Mouse (Mus musculus) MEL (cell line): ENCODE measurements around the gene Mlycd. TPM values are rescaled to one million over a fixed set of nuclear protein-coding genes. Genes with fewer than 3 reads are reported as not detected.

ENCODE experiments used
- DNase-seq: peaks from one replicate; pipeline ENCODE4 v3.0.0; 2011; ENCODE audit warnings: low read depth, low spot score
- H3K27ac ChIP-seq: 2 replicates; pipeline ENCODE4 v1.5.1; 2012; ENCODE audit warnings: low read depth, mild to moderate bottlenecking, control low read depth, low read length, moderate library complexity; ENCODE audit not compliant: control insufficient read depth
- H3K27me3 ChIP-seq, 2 experiments: fragments of 150-350 bp in 1 of 2; sonication (generic) in 1 of 2; 2 replicates each; pipeline ENCODE4 v1.6.1; 2012; ENCODE audit warnings: low read length in 2 of 2, mild to moderate bottlenecking in 2 of 2, improper control_type of control experiment in 1 of 2, moderate library complexity in 1 of 2; ENCODE audit not compliant: insufficient read depth in 2 of 2, control insufficient read depth in 1 of 2
- H3K36me3 ChIP-seq, 2 experiments: 2 replicates each; pipeline ENCODE4 v1.6.1; 2012 to 2014; ENCODE audit warnings: low read length in 2 of 2, improper control_type of control experiment in 1 of 2, inconsistent platforms in 1 of 2, mild to moderate bottlenecking in 1 of 2; ENCODE audit not compliant: insufficient read depth in 2 of 2, control insufficient read depth in 1 of 2
- H3K4me1 ChIP-seq, 2 experiments: fragments of 150-350 bp in 1 of 2; sonication (generic) in 1 of 2; 2 replicates each; pipeline ENCODE4 v1.6.1; 2012; ENCODE audit warnings: low read length in 2 of 2, improper control_type of control experiment in 1 of 2, mild to moderate bottlenecking in 1 of 2; ENCODE audit not compliant: insufficient read depth in 2 of 2, control insufficient read depth in 1 of 2
- H3K4me3 ChIP-seq, 2 experiments: fragments of 150-350 bp in 1 of 2; sonication (generic) in 1 of 2; 2 replicates each; pipeline ENCODE4 v1.5.1; 2012; ENCODE audit warnings: low read depth in 2 of 2, low read length in 2 of 2, mild to moderate bottlenecking in 2 of 2, moderate library complexity in 2 of 2, control low read depth in 1 of 2, improper control_type of control experiment in 1 of 2; ENCODE audit not compliant: control insufficient read depth in 1 of 2, insufficient read depth in 1 of 2
- H3K79me2 ChIP-seq: 2 replicates; pipeline ENCODE4 v1.6.1; 2012; ENCODE audit warnings: mild to moderate bottlenecking, low read length, moderate library complexity; ENCODE audit not compliant: control insufficient read depth, poor library complexity, insufficient read depth
- H3K9ac ChIP-seq: 2 replicates; pipeline ENCODE4 v1.6.1; 2012; ENCODE audit warnings: low read depth, mild to moderate bottlenecking, control low read depth, low read length, moderate library complexity; ENCODE audit not compliant: control insufficient read depth, poor library complexity, severe bottlenecking
- H3K9me3 ChIP-seq: fragments of 150-350 bp; sonication (generic); replicated peaks from 2 replicates; pipeline ENCODE4 v1.6.1; 2012; ENCODE audit warnings: mild to moderate bottlenecking, low read length, improper control_type of control experiment, moderate library complexity; ENCODE audit not compliant: insufficient read depth
- CHD1 ChIP-seq: IDR thresholded peaks from 2 replicates; pipeline ENCODE4 v1.6.1; 2012; ENCODE audit warnings: low read depth, mild to moderate bottlenecking, inconsistent platforms, low read length, improper control_type of control experiment
- CHD2 ChIP-seq: IDR thresholded peaks from 2 replicates; pipeline ENCODE4 v1.6.1; 2011; ENCODE audit warnings: low read length, improper control_type of control experiment
- E2F4 ChIP-seq: IDR thresholded peaks from 2 replicates; pipeline ENCODE4 v1.6.1; 2011; ENCODE audit warnings: low read depth, low read length, improper control_type of control experiment, borderline replicate concordance
- ELF1 ChIP-seq: IDR thresholded peaks from 2 replicates; pipeline ENCODE4 v1.6.1; 2014; ENCODE audit warnings: low read depth, mild to moderate bottlenecking, inconsistent platforms, low read length, improper control_type of control experiment, moderate library complexity
- ETS1 ChIP-seq: IDR thresholded peaks from 2 replicates; pipeline ENCODE4 v1.6.1; 2012; ENCODE audit warnings: low read depth, mild to moderate bottlenecking, inconsistent platforms, low read length, improper control_type of control experiment, moderate library complexity
- GABPA ChIP-seq: IDR thresholded peaks from 2 replicates; pipeline ENCODE4 v1.6.1; 2012; ENCODE audit warnings: low read depth, mild to moderate bottlenecking, inconsistent platforms, low read length, improper control_type of control experiment, moderate library complexity
- GATA1 ChIP-seq: IDR thresholded peaks from 2 replicates; pipeline ENCODE4 v1.6.1; 2011; ENCODE audit warnings: low read depth, low read length, improper control_type of control experiment
- HCFC1 ChIP-seq: IDR thresholded peaks from 2 replicates; pipeline ENCODE4 v1.6.1; 2012; ENCODE audit warnings: low read depth, mild to moderate bottlenecking, inconsistent platforms, low read length, improper control_type of control experiment, moderate library complexity
- KAT2A ChIP-seq: conservative IDR thresholded peaks from 2 replicates; pipeline ENCODE4 v1.6.1; 2012; ENCODE audit warnings: low read depth, low read length, improper control_type of control experiment, inconsistent platforms
- MAZ ChIP-seq: IDR thresholded peaks from 2 replicates; pipeline ENCODE4 v1.6.1; 2012; ENCODE audit warnings: low read depth, mild to moderate bottlenecking, inconsistent platforms, low read length, improper control_type of control experiment
- MEF2A ChIP-seq: IDR thresholded peaks from 2 replicates; pipeline ENCODE4 v1.6.1; 2014; ENCODE audit warnings: low read depth, mild to moderate bottlenecking, inconsistent platforms, low read length, improper control_type of control experiment; ENCODE audit not compliant: poor library complexity, insufficient replicate concordance, severe bottlenecking; ENCODE audit errors: extremely low read depth
- MXI1 ChIP-seq: IDR thresholded peaks from 2 replicates; pipeline ENCODE4 v1.6.1; 2011; ENCODE audit warnings: mild to moderate bottlenecking, low read depth, low read length, improper control_type of control experiment
- MYB ChIP-seq: IDR thresholded peaks from 2 replicates; pipeline ENCODE4 v1.6.1; 2011; ENCODE audit warnings: mild to moderate bottlenecking, low read depth, low read length, improper control_type of control experiment
- MYC ChIP-seq: IDR thresholded peaks from 2 replicates; pipeline ENCODE4 v1.6.1; 2011; ENCODE audit warnings: low read depth, mild to moderate bottlenecking, low read length, improper control_type of control experiment, moderate library complexity
- POLR2AphosphoS2 ChIP-seq: IDR thresholded peaks from 2 replicates; pipeline ENCODE4 v1.6.1; 2011; ENCODE audit warnings: low read length, improper control_type of control experiment
- POLR2AphosphoS5 ChIP-seq: IDR thresholded peaks from 2 replicates; pipeline ENCODE4 v1.6.1; 2012; ENCODE audit warnings: low read depth, borderline replicate concordance, mild to moderate bottlenecking, inconsistent platforms, low read length, moderate library complexity, mixed read lengths
- RAD21 ChIP-seq: IDR thresholded peaks from 2 replicates; pipeline ENCODE4 v1.6.1; 2011; ENCODE audit warnings: mild to moderate bottlenecking, low read depth, low read length, improper control_type of control experiment
- SMC3 ChIP-seq: IDR thresholded peaks from 2 replicates; pipeline ENCODE4 v1.6.1; 2011; ENCODE audit warnings: low read depth, low read length, improper control_type of control experiment
- TAL1 ChIP-seq: IDR thresholded peaks from 2 replicates; pipeline ENCODE4 v1.6.1; 2012; ENCODE audit warnings: mild to moderate bottlenecking, inconsistent platforms, low read length, moderate library complexity, mixed read lengths
- UBTF ChIP-seq: IDR thresholded peaks from 2 replicates; pipeline ENCODE4 v1.6.1; 2012; ENCODE audit warnings: low read depth, mild to moderate bottlenecking, inconsistent platforms, low read length, improper control_type of control experiment, moderate library complexity, borderline replicate concordance; ENCODE audit not compliant: insufficient read depth
- USF1 ChIP-seq: IDR thresholded peaks from 2 replicates; pipeline ENCODE4 v1.6.1; 2014; ENCODE audit warnings: low read depth, mild to moderate bottlenecking, inconsistent platforms, low read length, improper control_type of control experiment, moderate library complexity
- USF2 ChIP-seq, 2 experiments: IDR thresholded peaks; 2 replicates each; pipeline ENCODE4 v1.6.1; 2011 to 2012; ENCODE audit warnings: improper control_type of control experiment in 2 of 2, low read length in 2 of 2, borderline replicate concordance in 1 of 2, inconsistent platforms in 1 of 2, low read depth in 1 of 2, mild to moderate bottlenecking in 1 of 2; ENCODE audit not compliant: insufficient read depth in 1 of 2
- ZC3H11A ChIP-seq: IDR thresholded peaks from 2 replicates; pipeline ENCODE4 v1.6.1; 2012; ENCODE audit warnings: low read depth, mild to moderate bottlenecking, inconsistent platforms, low read length, improper control_type of control experiment
- ZKSCAN1 ChIP-seq: IDR thresholded peaks from 2 replicates; pipeline ENCODE4 v1.6.1; 2012; ENCODE audit warnings: low read depth, mild to moderate bottlenecking, inconsistent platforms, low read length, improper control_type of control experiment, moderate library complexity
- ZMIZ1 ChIP-seq: IDR thresholded peaks from 2 replicates; pipeline ENCODE4 v1.6.1; 2012; ENCODE audit warnings: low read depth, mild to moderate bottlenecking, inconsistent platforms, low read length, improper control_type of control experiment, moderate library complexity
- polyA plus RNA-seq, 2 experiments: library from polyadenylated mRNA; stranded (reverse) in 1 of 2; unstranded in 1 of 2; fragments of >175 nt in 1 of 2; fragments of >200 nt in 1 of 2; gene quantifications; 2 replicates each; pipeline versions ENCODE4 v1.2.1 to v1.2.4; 2012; ENCODE audit warnings: low replicate concordance in 2 of 2, low read depth in 1 of 2; ENCODE audit not compliant: insufficient read length in 2 of 2, insufficient read depth in 1 of 2, missing spikeins in 1 of 2
- total RNA-seq: library from RNA; depleted of rRNA; stranded (reverse); fragments of 300-350 nt; gene quantifications from 2 replicates; pipeline ENCODE4 v1.2.3, GENCODE M21; 2012

Gene Mlycd
- total and polyA plus RNA-seq, 3 experiments, result 7.2 to 13.2 TPM; not detected in 1

DNA sequence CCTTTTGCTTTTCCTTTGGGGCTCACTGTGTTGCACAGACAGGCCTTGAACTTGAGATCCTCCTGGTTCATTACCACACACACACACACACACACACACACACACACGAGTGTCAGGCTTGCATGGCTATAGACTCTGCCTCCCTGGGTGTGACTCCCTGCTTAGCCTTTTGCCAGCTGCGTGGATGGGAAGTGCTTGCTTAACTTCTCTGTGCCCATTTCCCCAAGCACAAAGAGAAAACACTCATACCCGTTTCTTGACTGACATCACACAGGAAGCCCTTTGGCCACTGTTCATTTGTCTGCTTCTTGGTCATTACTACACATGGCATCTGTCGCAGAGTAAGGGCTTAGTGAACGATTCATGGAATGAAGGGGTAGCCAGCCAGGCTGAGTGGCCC lies 47.3 kb downstream of the Mlycd start:
- Histone ChIP-seq H3K4me1 (peaks cover 0 to 2% of the 10 kb centered on the region in 2 experiments; a peak in 1 of 4 replicates), H3K9ac (no peak overlapping the region), H3K27ac (no peak overlapping the region), H3K79me2 (no peaks in the 10 kb centered on the region), H3K36me3 (no peaks in the 10 kb centered on the region), H3K27me3 (no peaks in the 10 kb centered on the region), H3K9me3 (no peaks in the 10 kb centered on the region), H3K4me3 (no peak overlapping the region)
- no peak for DNase-seq
- TF ChIP-seq ZKSCAN1 (no peak), UBTF (no peak), MEF2A (no peak), TAL1 (no peak), USF1 (no peak), POLR2AphosphoS2 (no peak), GABPA (no peak), ELF1 (no peak), HCFC1 (no peak), RAD21 (no peak)

DNA sequence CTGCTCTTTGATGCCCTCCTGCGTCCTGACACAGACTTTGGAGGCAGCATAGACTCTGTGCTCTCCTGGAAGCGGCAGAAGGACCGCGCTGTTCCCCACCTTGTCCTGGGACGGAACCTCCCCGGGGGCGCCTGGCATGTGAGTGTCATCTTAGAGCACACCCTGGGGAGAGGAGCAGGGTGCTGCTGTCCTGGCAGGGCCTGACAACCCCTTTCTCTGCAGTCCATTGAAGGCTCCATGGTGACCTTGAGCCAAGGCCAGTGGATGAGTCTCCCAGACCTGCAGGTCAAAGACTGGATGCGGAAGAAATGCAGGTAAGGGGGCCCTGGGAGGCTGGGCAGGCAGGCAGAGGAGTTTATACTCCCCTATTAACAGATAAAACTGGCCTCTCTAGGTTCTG lies 48.3 kb downstream of the Mlycd start:
- Histone ChIP-seq H3K9ac (no peak overlapping the region), H3K9me3 (no peaks in the 10 kb centered on the region), H3K4me3 (no peak overlapping the region), H3K4me1 (no peaks in the 10 kb centered on the region), H3K27ac (no peak overlapping the region), H3K79me2 (no peaks in the 10 kb centered on the region), H3K27me3 (no peaks in the 10 kb centered on the region), H3K36me3 (no peaks in the 10 kb centered on the region)
- TF ChIP-seq ZKSCAN1 (no peak), RAD21 (no peak), SMC3 (no peak), HCFC1 (no peak), MXI1 (no peak), ZMIZ1 (no peak)
- DNase-seq, result no peak

DNA sequence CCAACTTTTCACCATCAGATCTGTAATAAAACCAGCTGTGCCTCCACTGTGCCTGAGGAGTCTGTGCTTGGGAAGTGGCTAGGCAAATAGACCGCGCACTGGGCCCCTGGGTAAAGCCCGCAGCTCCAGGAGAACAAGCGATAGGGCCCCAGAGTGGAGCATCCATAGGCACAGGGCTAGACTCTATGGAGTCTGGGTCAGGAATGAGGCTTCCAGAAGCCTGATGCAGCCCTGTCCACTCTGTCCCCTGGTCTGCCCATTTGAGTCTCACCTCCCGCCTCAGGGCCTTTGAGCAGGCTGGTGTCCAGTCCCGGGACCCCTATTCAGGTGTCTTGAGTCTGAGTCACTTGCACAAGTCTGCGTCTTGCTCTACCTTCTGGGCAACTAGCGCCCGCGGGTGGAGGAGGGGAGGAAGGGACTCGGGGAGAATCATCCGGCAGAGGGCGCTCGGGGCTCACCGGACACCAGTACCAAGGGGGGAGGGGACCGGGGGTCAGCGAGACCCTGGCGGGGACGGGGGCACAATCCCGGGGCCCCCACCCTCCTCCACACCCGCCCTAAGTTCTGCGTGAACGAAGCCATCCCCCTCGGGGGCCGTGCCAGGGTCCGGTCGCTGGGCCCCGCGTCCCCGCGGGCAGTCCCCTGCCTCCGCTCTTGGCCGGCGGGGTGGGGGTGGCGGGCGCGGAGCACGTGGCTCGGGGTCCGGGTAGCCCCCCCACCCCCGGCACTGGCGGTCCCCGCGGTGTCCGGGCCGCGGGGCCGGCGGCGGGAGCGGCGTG lies 51.7 kb downstream of the Mlycd start, which contains the start of gene Necab2:
Gene Necab2 (plus strand): TSS at position 509 of the 779 bp plus-strand sequence.
- Histone ChIP-seq H3K9ac (no peak within 1 kb of the TSS), H3K4me1 (no peaks in the 10 kb centered on the region), H3K79me2 (no peaks in the 10 kb centered on the region), H3K4me3 (no peak within 1 kb of the TSS), H3K9me3 (no peaks in the 10 kb centered on the region), H3K27me3 (no peaks in the 10 kb centered on the region), H3K27ac (no peak within 1 kb of the TSS), H3K36me3 (no peaks in the 10 kb centered on the region)
- DNase-seq, result no peak
- TF ChIP-seq ETS1 (no peak), MYB (no peak), MYC (no peak), POLR2AphosphoS5 (no peak), UBTF (no peak), E2F4 (no peak), GATA1 (no peak), CHD2 (no peak), USF2 (IDR thresholded peaks at IDR 0.05; ENCODE audit: borderline replicate concordance in 1 of 2, insufficient read depth in 1 of 2, low read depth in 1 of 2, low read length in 2 of 2) (no peak), CHD1 (no peak), ZC3H11A (no peak), MAZ (no peak), KAT2A (no peak), SMC3 (no peak), RAD21 (no peak)
